Mouse (Mus musculus) limb, embryonic 11.5 days (tissue): ENCODE measurements around the gene 4921507P07Rik. TPM values are rescaled to one million over a fixed set of nuclear protein-coding genes. Genes with fewer than 3 reads are reported as not detected.
"Not testable (repeated sequence)": the region's sequence is repeated elsewhere in the genome, so short reads cannot be mapped to it uniquely, and the experiment has no call there.

ENCODE experiments used
- ATAC-seq: fragments of 200-750 bp; cut with Nextera tagmentation; 2 replicates; pipeline ENCODE4 v1.8.0; 2017; ENCODE audit warnings: low read depth; ENCODE audit not compliant: insufficient number of reproducible peaks, low FRiP score, low TSS enrichment
- DNase-seq: peaks from one replicate; pipeline ENCODE4 v3.0.0-alpha.2; 2015; ENCODE audit warnings: low spot score
- H3K27ac ChIP-seq: fragments of 300-500 bp; sonication (generic); replicated peaks from 2 replicates; pipeline ENCODE4 v1.5.1; 2014; ENCODE audit warnings: low read depth, mild to moderate bottlenecking, low read length
- H3K27me3 ChIP-seq: fragments of 300-500 bp; sonication (generic); 2 replicates; pipeline ENCODE4 v1.6.1; 2014; ENCODE audit warnings: mild to moderate bottlenecking, low read length, mixed read lengths; ENCODE audit not compliant: control insufficient read depth, insufficient read depth
- H3K36me3 ChIP-seq: fragments of 300-500 bp; sonication (generic); 2 replicates; pipeline ENCODE4 v1.6.1; 2014; ENCODE audit warnings: mild to moderate bottlenecking, low read length, moderate library complexity, mixed read lengths; ENCODE audit not compliant: control insufficient read depth, insufficient read depth
- H3K4me1 ChIP-seq: fragments of 300-500 bp; sonication (generic); 2 replicates; pipeline ENCODE4 v1.6.1; 2014; ENCODE audit warnings: low read length, mixed read lengths; ENCODE audit not compliant: control insufficient read depth, insufficient read depth
- H3K4me2 ChIP-seq: fragments of 300-500 bp; sonication (generic); 2 replicates; pipeline ENCODE4 v1.6.1; 2014; ENCODE audit warnings: low read depth, mild to moderate bottlenecking, moderate library complexity; ENCODE audit not compliant: severe bottlenecking
- H3K4me3 ChIP-seq: fragments of 300-500 bp; sonication (generic); 2 replicates; pipeline ENCODE4 v1.5.1; 2014; ENCODE audit warnings: low read depth, low read length
- H3K9ac ChIP-seq: fragments of 300-500 bp; sonication (generic); 2 replicates; pipeline ENCODE4 v1.6.1; 2014; ENCODE audit warnings: mild to moderate bottlenecking, low read length
- H3K9me3 ChIP-seq: fragments of 300-500 bp; sonication (generic); 2 replicates; pipeline ENCODE4 v1.6.1; 2016; ENCODE audit warnings: low read length; ENCODE audit not compliant: control insufficient read depth
- WGBS: fragments of 180-500 bp; shearing (Covaris S2); extraction: QIAGEN DNeasy Blood & Tissue Kit; methylation state at CpG from one replicate; pipeline ENCODE4 v1.1.7; 2014; 5-methylcytosine and 5-hydroxymethylcytosine counted together
- polyA plus RNA-seq: library from polyadenylated mRNA; unstranded; fragments of >200 nt; fragmentation: Nextera tagmentation; extraction: Ambion mirVana; gene quantifications from 2 replicates; pipeline ENCODE4 v1.2.1, GENCODE M21; 2014

4921507P07Rik gene
- polyA plus RNA-seq, 1 experiment from 2014 or later, result 0.75 TPM

GRCm38 (mm10) chr6:50566997-50567255, 29.5 kb downstream of the 4921507P07Rik start:
- Histone ChIP-seq H3K36me3 (no peaks in the 10 kb centered on the region), H3K27ac (no peak overlapping the region), H3K9ac (peak overlapping the region; percentile 67), H3K9me3 (no peaks in the 10 kb centered on the region), H3K4me2 (peak overlapping the region; percentile 54), H3K27me3 (no peaks in the 10 kb centered on the region), H3K4me1 (peaks cover 4% of the 10 kb centered on the region; the same call in 1 of the 2 replicates), H3K4me3 (peak overlapping the region; percentile 82)
- DNase-seq (no peak), ATAC-seq (no peak)
- 17% methylated on average over 6 of the region's 6 CpGs for WGBS

GRCm38 (mm10) chr6:50566141-50566996, 30.1 kb downstream of the 4921507P07Rik start, which contains the start of gene Cycs:
TSS of gene Cycs (minus strand) at chr6:50566538.
- Histone ChIP-seq H3K27ac (0 out of 2 replicates have a peak within 1 kb of the TSS, but pooled peaks have one; percentile 1), H3K36me3 (no peaks in the 10 kb centered on the region), H3K4me2 (peak within 1 kb of the TSS; percentile 78), H3K27me3 (no peaks in the 10 kb centered on the region), H3K9ac (peak within 1 kb of the TSS; percentile 85), H3K9me3 (no peaks in the 10 kb centered on the region), H3K4me3 (peak within 1 kb of the TSS; percentile 82), H3K4me1 (peaks cover 4% of the 10 kb centered on the region; the same call in 1 of the 2 replicates)
- DNase-seq, result peak; percentile 100
- WGBS, result under 1% methylated on average over 78 of the region's 78 CpGs
- peak; percentile 98 for ATAC-seq

DNA sequence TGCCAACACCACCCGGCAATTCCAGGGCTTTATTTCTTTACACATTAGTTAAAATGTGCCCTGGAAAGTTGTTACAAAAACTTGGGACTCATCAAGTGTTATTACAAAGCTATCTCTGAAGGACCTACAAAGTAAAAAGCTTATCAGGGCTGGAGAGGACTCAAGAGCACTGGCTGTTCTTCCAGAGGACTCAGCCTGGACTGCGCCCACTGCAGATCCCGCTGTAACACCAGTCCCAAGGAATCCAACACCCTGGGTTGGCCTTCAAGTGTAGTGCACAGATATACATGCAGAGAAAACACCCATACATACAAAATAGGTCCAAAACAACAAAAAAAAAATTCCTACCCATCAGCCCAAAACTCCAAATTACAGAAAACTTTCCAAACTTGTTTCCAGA, 32.8 kb downstream of the 4921507P07Rik start:
- H3K27ac ChIP-seq, result no peak overlapping the region
- no peak overlapping the region for H3K4me2 ChIP-seq
- H3K27me3 ChIP-seq, result no peaks in the 10 kb centered on the region
- no peak overlapping the region for H3K4me3 ChIP-seq
- H3K9me3 ChIP-seq, result no peaks in the 10 kb centered on the region
- 95% methylated on average over 3 of the region's 3 CpGs for WGBS
- DNase-seq (no peak), ATAC-seq (no peak)
- H3K36me3 ChIP-seq, result no peaks in the 10 kb centered on the region
- H3K9ac ChIP-seq, result no peak overlapping the region
- peaks cover 4% of the 10 kb centered on the region; the same call in 1 of the 2 replicates for H3K4me1 ChIP-seq

GRCm38 (mm10) chr6:50562421-50562820, 34.0 kb downstream of the 4921507P07Rik start:
- H3K9ac ChIP-seq, result no peak overlapping the region
- DNase-seq (no peak), ATAC-seq (no peak)
- H3K36me3 ChIP-seq, result no peaks in the 10 kb centered on the region
- 93% methylated on average over 4 of the region's 4 CpGs for WGBS
- peaks cover 4% of the 10 kb centered on the region; the same call in 1 of the 2 replicates for H3K4me1 ChIP-seq
- H3K27ac ChIP-seq, result no peak overlapping the region
- no peak overlapping the region for H3K4me3 ChIP-seq
- H3K9me3 ChIP-seq, result no peaks in the 10 kb centered on the region
- H3K4me2 ChIP-seq, result no peak overlapping the region
- no peaks in the 10 kb centered on the region for H3K27me3 ChIP-seq

GRCm38 (mm10) chr6:50560776-50561175, 35.7 kb downstream of the 4921507P07Rik start:
- ATAC-seq, result no peak
- 90% methylated on average over 1 of the region's 1 CpGs for WGBS
- no peak overlapping the region for H3K9ac ChIP-seq
- H3K27ac ChIP-seq, result no peak overlapping the region
- no peak overlapping the region for H3K4me3 ChIP-seq
- H3K27me3 ChIP-seq, result no peaks in the 10 kb centered on the region
- H3K4me1 ChIP-seq, result peaks cover 4% of the 10 kb centered on the region; the same call in 1 of the 2 replicates
- H3K9me3 ChIP-seq, result no peaks in the 10 kb centered on the region
- H3K36me3 ChIP-seq, result no peaks in the 10 kb centered on the region
- no peak for DNase-seq
- no peak overlapping the region for H3K4me2 ChIP-seq

DNA sequence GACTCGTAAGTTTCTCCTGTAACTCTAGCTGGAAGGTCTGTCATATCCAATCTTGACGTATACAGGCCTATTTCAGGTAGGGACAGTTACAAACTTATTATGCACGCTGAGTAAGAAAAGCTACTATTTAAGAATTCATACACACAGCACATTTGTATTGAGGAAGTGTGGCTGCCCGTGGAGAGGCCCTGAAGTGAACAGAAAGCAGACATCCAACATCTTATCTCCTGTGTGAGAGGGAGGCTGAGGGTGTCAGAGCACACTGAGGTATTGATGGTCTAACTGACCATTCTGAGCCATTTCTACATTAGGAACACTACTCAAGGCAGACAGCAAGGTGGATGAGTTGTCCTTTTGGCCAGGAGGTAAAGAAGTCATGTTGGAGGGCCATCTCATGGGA, 37.6 kb downstream of the 4921507P07Rik start:
- no peaks in the 10 kb centered on the region for H3K36me3 ChIP-seq

GRCm38 (mm10) chr6:50557566-50557965, 38.9 kb downstream of the 4921507P07Rik start:
- DNase-seq, result no peak
- Histone ChIP-seq H3K9ac (no peak overlapping the region), H3K36me3 (no peaks in the 10 kb centered on the region), H3K9me3 (no peaks in the 10 kb centered on the region), H3K27me3 (no peaks in the 10 kb centered on the region), H3K27ac (no peak overlapping the region), H3K4me2 (no peak overlapping the region), H3K4me3 (no peak overlapping the region), H3K4me1 (no peaks in the 10 kb centered on the region)
- WGBS, result 83% methylated on average over 6 of the region's 6 CpGs
- no peak for ATAC-seq

More for the DNA sequence above, 37.6 kb downstream of the 4921507P07Rik start:
- H3K9ac ChIP-seq, result no peak overlapping the region
- ATAC-seq (no peak), DNase-seq (no peak)
- no peaks in the 10 kb centered on the region for H3K27me3 ChIP-seq
- H3K9me3 ChIP-seq, result no peaks in the 10 kb centered on the region
- H3K4me1 ChIP-seq, result no peaks in the 10 kb centered on the region
- no peak overlapping the region for H3K4me3 ChIP-seq
- no peak overlapping the region for H3K4me2 ChIP-seq
- 84% methylated on average over 4 of the region's 4 CpGs for WGBS
- H3K27ac ChIP-seq, result no peak overlapping the region

DNA sequence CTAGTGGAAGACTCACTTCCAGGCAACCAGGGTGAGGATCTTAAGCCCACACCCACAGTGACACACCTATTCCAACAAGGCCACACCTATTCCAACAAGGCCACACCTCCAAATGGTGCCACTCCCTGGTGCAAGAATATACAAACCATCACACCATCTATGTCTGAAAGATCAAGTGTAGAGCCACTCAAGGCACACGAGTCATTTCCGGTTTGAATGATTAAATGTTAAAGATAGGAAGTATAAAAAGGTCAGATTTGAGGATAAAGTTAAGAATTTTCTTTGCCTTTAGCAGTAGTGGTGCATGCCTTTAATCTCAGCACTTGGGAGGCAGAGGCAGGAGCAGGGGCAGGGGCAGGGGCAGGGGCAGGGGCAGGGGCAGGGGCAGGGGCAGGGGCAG, 42.2 kb downstream of the 4921507P07Rik start:
- not testable (repeated sequence) for H3K4me3 ChIP-seq, H3K9ac ChIP-seq, H3K4me1 ChIP-seq, H3K9me3 ChIP-seq, DNase-seq, H3K36me3 ChIP-seq, H3K27me3 ChIP-seq, H3K27ac ChIP-seq, H3K4me2 ChIP-seq, ATAC-seq
- WGBS, result 90% methylated on average over 2 of the region's 2 CpGs
